Mouse (Mus musculus) liver, embryonic 11.5 days (tissue): ENCODE measurements around the gene Ankfn1. TPM values are rescaled to one million over a fixed set of nuclear protein-coding genes. Genes with fewer than 3 reads are reported as not detected.

Experiments
- ATAC-seq: fragments of 200-750 bp; cut with Nextera tagmentation; replicated peaks from 2 replicates; pipeline ENCODE4 v1.8.0; 2017; ENCODE audit warnings: moderate number of reproducible peaks, mild to moderate bottlenecking, moderate TSS enrichment, moderate library complexity; ENCODE audit not compliant: low FRiP score
- DNase-seq: peaks from one replicate; pipeline ENCODE4 v3.0.0-alpha.2; 2017; ENCODE audit warnings: low spot score
- H3K27ac ChIP-seq: fragments of 300-500 bp; sonication (generic); 2 replicates; pipeline ENCODE4 v1.5.1; 2014; ENCODE audit warnings: mild to moderate bottlenecking, low read depth, low read length, control low read depth
- H3K27me3 ChIP-seq: fragments of 300-500 bp; sonication (generic); replicated peaks from 2 replicates; pipeline ENCODE4 v1.6.1; 2014; ENCODE audit warnings: low read length, mixed read lengths; ENCODE audit not compliant: control insufficient read depth, insufficient read depth
- H3K36me3 ChIP-seq: fragments of 300-500 bp; sonication (generic); 2 replicates; pipeline ENCODE4 v1.6.1; 2014; ENCODE audit warnings: mild to moderate bottlenecking, low read length, moderate library complexity, mixed read lengths; ENCODE audit not compliant: control insufficient read depth, insufficient read depth
- H3K4me1 ChIP-seq: fragments of 300-500 bp; sonication (generic); replicated peaks from 2 replicates; pipeline ENCODE4 v1.6.1; 2014; ENCODE audit warnings: low read length, mixed read lengths; ENCODE audit not compliant: control insufficient read depth, insufficient read depth
- H3K4me2 ChIP-seq: fragments of 300-500 bp; sonication (generic); 2 replicates; pipeline ENCODE4 v1.6.1; 2014; ENCODE audit warnings: mild to moderate bottlenecking, control low read depth, moderate library complexity
- H3K4me3 ChIP-seq: fragments of 300-500 bp; sonication (generic); 2 replicates; pipeline ENCODE4 v1.5.1; 2014; ENCODE audit warnings: low read depth, low read length, control low read depth
- H3K9ac ChIP-seq: fragments of 300-500 bp; sonication (generic); 2 replicates; pipeline ENCODE4 v1.6.1; 2014; ENCODE audit warnings: low read depth, low read length, control low read depth
- H3K9me3 ChIP-seq: fragments of 300-500 bp; sonication (generic); 2 replicates; pipeline ENCODE4 v1.6.1; 2016; ENCODE audit warnings: low read length, inconsistent platforms, mixed read lengths; ENCODE audit not compliant: control insufficient read depth
- WGBS: fragments of 180-500 bp; shearing (Covaris S2); extraction: QIAGEN DNeasy Blood & Tissue Kit; methylation state at CpG from one replicate; pipeline ENCODE4 v1.1.7; 2014; 5-methylcytosine and 5-hydroxymethylcytosine counted together
- polyA plus RNA-seq: library from polyadenylated mRNA; unstranded; fragments of >200 nt; fragmentation: Nextera tagmentation; extraction: Ambion mirVana; gene quantifications from 2 replicates; pipeline ENCODE4 v1.2.1, GENCODE M21; 2014

Ankfn1 gene
- polyA plus RNA-seq, 1 experiment from 2014 or later: not detected

DNA sequence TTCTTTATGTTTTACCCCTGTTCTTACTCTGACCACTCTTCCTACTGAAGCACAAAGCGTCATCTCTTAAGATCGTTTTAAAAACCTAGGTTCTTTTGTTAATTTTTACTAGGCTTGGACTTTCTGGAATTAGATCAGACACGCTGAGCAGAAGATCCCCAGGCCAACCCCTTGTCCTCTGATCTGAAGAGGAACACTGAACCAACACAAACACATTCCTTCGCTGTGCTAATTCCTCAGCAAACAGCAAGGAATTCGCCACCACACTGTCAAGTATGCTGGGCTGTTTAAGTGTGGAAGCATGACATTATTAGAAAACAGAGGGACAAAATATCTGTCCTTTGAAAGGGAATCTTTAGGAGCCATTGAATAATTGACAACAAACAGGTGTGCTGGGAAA is 300.5 kb downstream of the Ankfn1 start:
- Histone ChIP-seq H3K27me3 (no peaks in the 10 kb centered on the region), H3K27ac (no peak overlapping the region)
- DNase-seq: no peak

DNA sequence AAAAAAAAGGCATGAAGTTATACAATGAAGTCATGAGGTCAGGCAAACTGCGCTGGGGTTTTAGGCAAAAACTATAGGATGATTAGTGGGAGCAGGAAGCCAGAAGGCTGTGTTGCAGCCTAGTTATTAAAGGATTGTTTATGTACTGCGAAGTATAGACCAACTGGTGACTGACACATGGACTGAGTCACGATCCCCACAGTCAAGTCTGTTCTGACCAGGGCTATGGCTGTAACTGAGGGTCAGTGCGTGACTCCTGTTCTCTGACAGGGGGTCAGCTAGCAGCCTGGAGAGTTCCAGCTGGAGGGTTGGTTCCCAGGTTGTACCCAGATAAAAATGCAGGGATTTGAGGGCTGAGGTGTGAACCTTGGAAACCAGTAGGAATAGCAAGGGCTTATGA is 301.4 kb downstream of the Ankfn1 start:
- 61% methylated on average over 4 of the region's 4 CpGs for WGBS
- H3K27me3 ChIP-seq: no peaks in the 10 kb centered on the region
- no peak overlapping the region for H3K4me3 ChIP-seq
- H3K4me2 ChIP-seq: no peak overlapping the region
- no peaks in the 10 kb centered on the region for H3K36me3 ChIP-seq
- ATAC-seq (no peak), DNase-seq (no peak)
- no peaks in the 10 kb centered on the region for H3K9me3 ChIP-seq
- no peak overlapping the region for H3K27ac ChIP-seq
- H3K9ac ChIP-seq: no peak overlapping the region
- H3K4me1 ChIP-seq: no peaks in the 10 kb centered on the region

More for the DNA sequence above, 300.5 kb downstream of the Ankfn1 start:
- H3K4me3 ChIP-seq: no peak overlapping the region
- no peak overlapping the region for H3K9ac ChIP-seq
- no peak for ATAC-seq
- 59% methylated on average over 5 of the region's 5 CpGs for WGBS
- no peaks in the 10 kb centered on the region for H3K4me1 ChIP-seq
- no peaks in the 10 kb centered on the region for H3K36me3 ChIP-seq
- no peak overlapping the region for H3K4me2 ChIP-seq
- H3K9me3 ChIP-seq: no peaks in the 10 kb centered on the region

DNA sequence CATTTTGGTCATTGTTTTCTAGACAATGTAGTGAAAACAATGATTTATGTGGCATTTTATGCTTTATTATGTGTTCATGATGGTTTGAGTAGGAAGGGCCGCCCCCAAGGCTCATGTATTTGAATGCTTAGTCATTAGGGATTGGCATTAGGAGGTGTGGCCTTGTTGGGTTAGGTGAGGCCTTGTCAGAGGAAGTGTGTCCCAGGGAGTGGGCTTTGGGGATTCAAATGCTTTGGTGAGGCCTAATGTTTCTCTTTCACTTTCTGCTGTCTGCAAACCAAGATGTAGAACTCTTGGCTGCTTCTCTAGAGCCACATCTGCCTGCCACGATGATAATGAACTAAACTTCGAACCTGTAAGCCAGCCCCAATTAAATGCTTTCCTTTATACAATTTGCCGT is 304.6 kb downstream of the Ankfn1 start:
- Histone ChIP-seq H3K27ac (no peak overlapping the region), H3K36me3 (no peaks in the 10 kb centered on the region), H3K4me3 (no peak overlapping the region), H3K9ac (no peak overlapping the region), H3K4me2 (no peak overlapping the region), H3K4me1 (no peaks in the 10 kb centered on the region), H3K27me3 (no peaks in the 10 kb centered on the region), H3K9me3 (no peaks in the 10 kb centered on the region)
- ATAC-seq (no peak), DNase-seq (no peak)
- WGBS: 74% methylated on average over 4 of the region's 4 CpGs

DNA sequence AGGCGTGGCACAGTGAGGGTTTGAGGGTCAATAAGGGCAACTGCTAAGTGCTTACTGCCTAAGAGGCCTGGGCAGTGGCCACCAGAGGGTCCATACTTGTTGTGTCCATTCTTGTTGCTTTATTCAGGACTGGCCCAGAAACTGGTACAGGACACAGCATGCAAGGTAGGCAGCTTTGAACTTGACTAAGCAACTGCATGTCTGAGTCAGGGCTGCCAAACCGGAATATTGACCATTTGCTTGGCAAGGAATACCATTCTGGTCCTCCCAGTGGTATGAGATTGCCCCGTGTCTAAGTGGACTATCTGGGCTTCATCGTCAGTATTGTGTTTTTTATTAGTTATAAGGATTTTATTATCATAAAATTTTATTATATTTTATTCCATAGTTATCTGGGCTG is 312.1 kb downstream of the Ankfn1 start:
- WGBS: 80% methylated on average over 4 of the region's 4 CpGs
- H3K27ac ChIP-seq: no peak overlapping the region
- DNase-seq (no peak), ATAC-seq (no peak)
- H3K36me3 ChIP-seq: no peaks in the 10 kb centered on the region
- H3K4me3 ChIP-seq: no peak overlapping the region
- H3K9me3 ChIP-seq: no peaks in the 10 kb centered on the region
- no peaks in the 10 kb centered on the region for H3K4me1 ChIP-seq
- H3K9ac ChIP-seq: no peak overlapping the region
- no peak overlapping the region for H3K4me2 ChIP-seq
- no peaks in the 10 kb centered on the region for H3K27me3 ChIP-seq

DNA sequence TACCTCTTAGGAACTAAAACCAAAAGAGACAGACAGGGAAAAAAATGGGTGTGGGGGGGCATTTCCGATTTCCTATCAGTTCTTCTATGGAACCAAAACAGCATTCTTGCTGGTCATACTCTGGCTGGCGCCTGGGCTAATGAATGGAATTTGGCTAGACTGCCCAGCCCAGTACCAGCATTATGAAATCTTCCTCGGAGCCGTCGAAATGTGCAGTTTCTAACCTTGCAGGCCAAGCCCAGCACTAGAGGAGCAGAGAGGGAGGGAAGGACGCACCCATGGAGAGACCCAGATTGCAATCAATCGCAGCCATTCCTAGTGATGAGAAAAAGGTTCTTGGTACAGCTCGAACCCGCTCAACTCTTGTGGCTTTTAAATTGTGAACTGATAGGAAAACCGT is 315.2 kb downstream of the Ankfn1 start:
- H3K9me3 ChIP-seq: no peaks in the 10 kb centered on the region
- no peak overlapping the region for H3K4me2 ChIP-seq
- H3K4me3 ChIP-seq: no peak overlapping the region
- no peaks in the 10 kb centered on the region for H3K4me1 ChIP-seq
- no peaks in the 10 kb centered on the region for H3K27me3 ChIP-seq
- no peak overlapping the region for H3K9ac ChIP-seq
- H3K36me3 ChIP-seq: no peaks in the 10 kb centered on the region
- WGBS: 75% methylated on average over 10 of the region's 10 CpGs
- ATAC-seq (no peak), DNase-seq (no peak)
- no peak overlapping the region for H3K27ac ChIP-seq

DNA sequence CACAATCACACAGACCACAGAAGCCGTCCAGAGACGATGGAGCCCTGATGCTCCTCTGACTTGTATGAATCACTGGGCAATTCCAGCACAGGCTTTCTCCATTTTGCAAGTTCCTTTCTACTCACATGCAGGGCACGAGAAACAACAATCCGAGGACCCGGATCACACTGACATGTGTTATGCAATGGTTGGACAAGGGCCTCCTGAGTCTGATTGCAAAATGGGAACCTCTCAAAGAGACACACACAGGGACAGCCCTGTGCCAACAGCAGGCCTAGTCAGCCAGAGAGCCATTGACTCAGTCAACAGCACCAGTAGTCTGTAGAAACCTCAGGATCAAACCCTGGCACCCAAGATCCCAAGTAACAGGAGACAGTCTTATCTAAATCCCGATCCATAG is 318.0 kb downstream of the Ankfn1 start:
- no peaks in the 10 kb centered on the region for H3K27me3 ChIP-seq
- 84% methylated on average over 6 of the region's 6 CpGs for WGBS

DNA sequence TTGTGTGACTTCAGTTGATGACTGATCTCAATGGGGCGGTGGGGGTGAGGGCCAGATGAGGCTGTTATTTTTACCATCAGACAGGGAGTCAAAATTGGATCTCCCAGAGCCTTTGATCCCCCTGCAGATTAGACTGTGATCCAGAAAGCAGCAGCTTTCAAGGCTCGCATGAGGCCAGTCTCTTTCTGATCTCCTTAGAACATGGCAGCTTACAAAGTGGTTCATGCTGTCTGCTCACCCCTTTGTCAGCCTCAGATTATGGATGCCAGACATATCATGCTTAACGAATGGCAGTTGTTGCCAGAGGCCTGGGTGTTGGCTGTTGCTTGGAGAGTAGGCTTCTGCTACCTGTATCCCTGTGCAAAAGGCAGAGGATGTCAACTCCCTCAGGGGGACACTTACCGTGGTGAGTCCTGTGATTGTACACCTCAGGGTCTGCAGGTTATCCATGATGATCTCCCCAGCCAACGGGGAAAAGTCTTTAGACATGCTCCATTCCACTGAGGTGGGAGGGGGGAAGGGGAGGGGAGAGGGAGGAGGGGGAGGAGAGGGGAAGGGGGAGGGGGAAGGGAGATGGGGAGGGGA is 321.7 kb downstream of the Ankfn1 start:
- H3K27ac ChIP-seq: no peak overlapping the region
- H3K4me1 ChIP-seq: no peaks in the 10 kb centered on the region
- H3K9me3 ChIP-seq: no peaks in the 10 kb centered on the region
- H3K27me3 ChIP-seq: no peaks in the 10 kb centered on the region
- ATAC-seq (no peak), DNase-seq (no peak)
- no peaks in the 10 kb centered on the region for H3K36me3 ChIP-seq
- WGBS: 36% methylated on average over 5 of the region's 5 CpGs
- H3K4me3 ChIP-seq: no peak overlapping the region
- no peak overlapping the region for H3K4me2 ChIP-seq
- no peak overlapping the region for H3K9ac ChIP-seq

More for the DNA sequence above, 318.0 kb downstream of the Ankfn1 start:
- Histone ChIP-seq H3K27ac (no peak overlapping the region), H3K9me3 (no peaks in the 10 kb centered on the region), H3K4me1 (no peaks in the 10 kb centered on the region), H3K36me3 (no peaks in the 10 kb centered on the region), H3K4me2 (no peak overlapping the region), H3K9ac (no peak overlapping the region), H3K4me3 (no peak overlapping the region)
- DNase-seq: no peak
- ATAC-seq: no peak

DNA sequence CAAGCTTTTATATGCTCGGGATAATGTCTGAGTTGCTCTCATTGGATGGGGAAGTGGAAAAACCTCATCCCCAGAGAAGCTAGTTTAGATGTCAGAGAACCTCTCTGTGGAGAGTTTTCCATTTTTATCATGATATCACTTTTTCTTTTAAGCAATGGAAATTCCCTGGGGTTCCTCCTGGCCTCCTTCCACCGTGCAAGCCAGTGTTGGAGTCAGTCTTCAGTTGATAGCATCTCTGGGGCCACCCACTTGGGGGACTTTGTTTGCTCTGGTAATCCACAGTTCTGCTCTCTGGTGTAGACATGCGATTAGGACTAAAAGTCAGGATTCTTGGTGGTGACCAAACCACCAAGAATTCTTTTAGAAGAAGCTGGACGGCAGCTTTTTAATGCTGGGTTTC is 322.8 kb downstream of the Ankfn1 start:
- no peak for ATAC-seq
- DNase-seq: no peak
- Histone ChIP-seq H3K4me3 (no peak overlapping the region), H3K9me3 (no peaks in the 10 kb centered on the region), H3K27ac (no peak overlapping the region), H3K4me2 (no peak overlapping the region), H3K4me1 (no peaks in the 10 kb centered on the region), H3K27me3 (no peaks in the 10 kb centered on the region), H3K36me3 (no peaks in the 10 kb centered on the region), H3K9ac (no peak overlapping the region)
- 51% methylated on average over 4 of the region's 4 CpGs for WGBS

DNA sequence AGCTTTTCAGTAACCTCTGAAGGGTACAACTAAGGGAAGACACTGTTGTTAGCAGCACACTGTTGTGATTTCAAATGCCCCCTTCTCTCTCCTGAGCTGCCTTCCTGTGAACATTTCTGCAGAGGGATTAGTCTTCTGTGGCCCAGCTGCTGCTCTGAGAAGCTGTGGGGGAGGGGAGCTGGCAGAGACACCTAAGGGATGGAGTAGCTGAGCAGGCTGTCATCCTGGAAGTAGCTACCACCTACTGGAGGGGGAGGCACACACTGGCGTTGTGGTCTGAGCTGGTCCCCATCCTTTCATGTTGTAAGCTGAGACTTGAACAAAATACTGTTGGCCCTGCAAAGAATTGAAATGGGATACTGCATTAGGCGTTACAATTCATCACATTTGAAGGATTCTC is 324.6 kb downstream of the Ankfn1 start:
- no peak for DNase-seq
- no peak overlapping the region for H3K4me3 ChIP-seq
- no peak overlapping the region for H3K4me2 ChIP-seq
- ATAC-seq: no peak
- no peak overlapping the region for H3K27ac ChIP-seq
- H3K9me3 ChIP-seq: no peaks in the 10 kb centered on the region
- H3K36me3 ChIP-seq: no peaks in the 10 kb centered on the region
- H3K9ac ChIP-seq: no peak overlapping the region
- WGBS: 23% methylated on average over 2 of the region's 2 CpGs
- H3K4me1 ChIP-seq: no peaks in the 10 kb centered on the region
- H3K27me3 ChIP-seq: no peaks in the 10 kb centered on the region
